ENCODE assay signal across 13 mouse cellular contexts in genomic region chr5:92219826-92220225, GRCm38 (mm10). TPM values are rescaled to one million over a fixed set of nuclear protein-coding genes. Genes with fewer than 3 reads are reported as not detected.
A peak's percentile ranks its signal among the peaks of the same experiment; 100 is the strongest.
DNase-seq lines count a peak whose midpoint lies in the region; ATAC-seq and TF ChIP-seq lines count a peak whose summit lies in the region.
"Had no signal": no experiment of that assay in that cellular context is flagged by ENCODE, and none has a peak within 500 bp of the region (broad histone marks: within the 10 kb centered on the region; RNA-seq: fewer than 3 reads in every experiment).

No protein-coding gene starts in this region.

- no peak for DNase-seq in kidney, adult 18-20 months
- peak; percentile 88 for DNase-seq in Patski (ENCODE audit: low read depth, low spot score)
- peak; percentile 21 for DNase-seq in midbrain, embryonic 14.5 days
- no peak for DNase-seq in layer of hippocampus, adult 9-10 months (ENCODE audit: low spot score)
- DNase-seq in heart, embryonic 10.5 days (ENCODE audit: low spot score) = no peak
- no peak for DNase-seq in thymus, postnatal 0 days (ENCODE audit: low spot score)
- DNase-seq: embryo, embryonic 11 days; layer of hippocampus, adult 9-11 months; right cerebral cortex, postnatal 25 days; thymus, adult 18-20 months had no signal

- no peak overlapping the region for H3K4me2 ChIP-seq in kidney, embryonic 15.5 days
- H3K4me2 ChIP-seq in midbrain, embryonic 14.5 days (ENCODE audit: low read length) = no peak overlapping the region; the same call in 1 of the 2 replicates
- H3K4me2 ChIP-seq: liver, embryonic 12.5 days had no signal

- no peaks in the 10 kb centered on the region for H3K36me3 ChIP-seq in kidney, embryonic 15.5 days
- H3K36me3 ChIP-seq in C2C12 (ENCODE audit: control insufficient read depth, insufficient read depth) = no peaks in the 10 kb centered on the region
- H3K36me3 ChIP-seq in midbrain, embryonic 14.5 days (ENCODE audit: control insufficient read depth, insufficient read depth, low read length) = no peaks in the 10 kb centered on the region
- H3K36me3 ChIP-seq in heart, embryonic 10.5 days = no peaks in the 10 kb centered on the region
- H3K36me3 ChIP-seq: liver, embryonic 12.5 days had no signal

- H3ac ChIP-seq in C2C12 (ENCODE audit: control insufficient read depth, insufficient read length, low read depth) = no peak overlapping the region

- H3K79me3 ChIP-seq in C2C12 (ENCODE audit: low read depth) = no peaks in the 10 kb centered on the region

- no peaks in the 10 kb centered on the region for H3K27me3 ChIP-seq in kidney, embryonic 15.5 days
- H3K27me3 ChIP-seq in C2C12 (ENCODE audit: control insufficient read depth, insufficient read depth, insufficient read length) (no peaks in the 10 kb centered on the region), Patski (no peaks in the 10 kb centered on the region)
- no peaks in the 10 kb centered on the region for H3K27me3 ChIP-seq in midbrain, embryonic 14.5 days (ENCODE audit: control insufficient read depth, insufficient read depth, low read length)
- H3K27me3 ChIP-seq in heart, embryonic 10.5 days (ENCODE audit: insufficient read depth, poor library complexity, severe bottlenecking) = no peaks in the 10 kb centered on the region

- H3K27ac ChIP-seq in kidney, embryonic 15.5 days = peak overlapping the region; percentile 22; the same call in 1 of the 2 replicates
- peak overlapping the region; percentile 86 for H3K27ac ChIP-seq in midbrain, embryonic 14.5 days (replicated peaks; ENCODE audit: low read depth, low read length)
- H3K27ac ChIP-seq in heart, embryonic 10.5 days = no peak overlapping the region
- H3K27ac ChIP-seq: liver, embryonic 12.5 days had no signal

- H3K4me3 ChIP-seq in kidney, embryonic 15.5 days (replicated peaks) = no peak overlapping the region
- no peak overlapping the region for H3K4me3 ChIP-seq in C2C12 (ENCODE audit: insufficient read depth, poor library complexity, severe bottlenecking)
- H3K4me3 ChIP-seq in midbrain, embryonic 14.5 days (replicated peaks; ENCODE audit: low read depth, low read length) = no peak overlapping the region
- no peak overlapping the region for H3K4me3 ChIP-seq in heart, embryonic 10.5 days
- H3K4me3 ChIP-seq: liver, embryonic 12.5 days had no signal

- CTCF ChIA-PET in Patski (lab: Charles Lee) = interaction anchor here (1.2 to 3.5 kb wide), 8 partner anchors 9 to 206 kb away, joined by 3 to 15 read pairs (median 4); no protein-coding TSS in a partner anchor

- H3K4me1 ChIP-seq in kidney, embryonic 15.5 days = no peaks in the 10 kb centered on the region
- peaks cover 14% of the 10 kb centered on the region; the same call in 1 of the 2 replicates for H3K4me1 ChIP-seq in midbrain, embryonic 14.5 days (ENCODE audit: control insufficient read depth, insufficient read depth, low read length)
- H3K4me1 ChIP-seq in heart, embryonic 10.5 days = peaks cover 11% of the 10 kb centered on the region; the same call in 1 of the 2 replicates
- H3K4me1 ChIP-seq: liver, embryonic 12.5 days had no signal

- H3K79me2 ChIP-seq in C2C12 (ENCODE audit: control insufficient read depth, insufficient read depth) = no peaks in the 10 kb centered on the region

- H3K9me3 ChIP-seq in kidney, embryonic 15.5 days (replicated peaks) = no peaks in the 10 kb centered on the region
- no peaks in the 10 kb centered on the region for H3K9me3 ChIP-seq in midbrain, embryonic 14.5 days (ENCODE audit: control insufficient read depth, low read length)
- H3K9me3 ChIP-seq in heart, embryonic 10.5 days = no peaks in the 10 kb centered on the region
- H3K9me3 ChIP-seq: liver, embryonic 12.5 days had no signal

- in situ Hi-C loops in Patski (cut with MboI; ENCODE audit: low pct_unique_long_range_greater_than_20kb) = no loop called here

- peak; percentile 43; the same call in 1 of the 2 replicates for ATAC-seq in kidney, embryonic 15.5 days (replicated peaks; ENCODE audit: low FRiP score)
- ATAC-seq in Patski = peak; percentile 97
- no peak for ATAC-seq in midbrain, embryonic 14.5 days (ENCODE audit: low FRiP score, low TSS enrichment)
- ATAC-seq: liver, embryonic 12.5 days had no signal

- WGBS in kidney, embryonic 15.5 days = 66% methylated on average over 6 of the region's 6 CpGs
- 73% methylated on average over 6 of the region's 6 CpGs for WGBS in midbrain, embryonic 14.5 days
- WGBS in heart, embryonic 10.5 days = 38% methylated on average over 6 of the region's 6 CpGs

- no peak for TF ChIP-seq CTCF in C2C12 (IDR thresholded peaks at IDR 0.05; ENCODE audit: control insufficient read depth, insufficient read depth, insufficient read length)
- no peak for TF ChIP-seq CTCF in Patski (IDR thresholded peaks at IDR 0.05)

- no peak overlapping the region for H3K9ac ChIP-seq in kidney, embryonic 15.5 days
- no peak overlapping the region for H3K9ac ChIP-seq in midbrain, embryonic 14.5 days (replicated peaks; ENCODE audit: low read length)
- H3K9ac ChIP-seq: liver, embryonic 12.5 days had no signal

- POLR2A ChIA-PET in Patski (lab: Charles Lee) = interaction anchor here (0.6 to 0.9 kb wide), 2 partner anchors 14 to 1340 kb away, joined by 3 read pairs; no protein-coding TSS in a partner anchor

TF ChIP-seq in C2C12, 6 proteins besides CTCF, POLR2A, EP300 and RAD21:
- TF ChIP-seq MYOD1 (IDR thresholded peaks at IDR 0.05; ENCODE audit: control insufficient read depth, insufficient read length, low read depth) (peak; percentile 16), FOSL1 (IDR thresholded peaks at IDR 0.05; ENCODE audit: insufficient read depth, low read length, poor library complexity, severe bottlenecking) (peak; percentile 47), MAX (IDR thresholded peaks at IDR 0.05) (no peak), MYOG (IDR thresholded peaks at IDR 0.05; ENCODE audit: control insufficient read depth, extremely low read depth, insufficient read length) (no peak), CEBPB (IDR thresholded peaks at IDR 0.05; ENCODE audit: low read depth) (peak; percentile 64), USF1 (IDR thresholded peaks at IDR 0.05; ENCODE audit: low read depth) (no peak)

RNA-seq across cellular contexts. Expression of gene U90926, which starts 4.6 kb away (rescaled TPM):
- not detected in 2 replicates for polyA plus RNA-seq in kidney, embryonic 15.5 days (2015; fragmentation: Nextera tagmentation; extraction: Ambion mirVana)
- polyA plus RNA-seq in C2C12 (2012; fragmentation: generic; extraction: Trizol) = 0.83 TPM
- 0.33 TPM for polyA plus RNA-seq in Patski (2021)
- not detected in 2 replicates for polyA plus RNA-seq in midbrain, embryonic 14.5 days (2014; fragmentation: Nextera tagmentation; extraction: Ambion mirVana)
- polyA plus RNA-seq in heart, embryonic 10.5 days (2016; fragmentation: Nextera tagmentation; extraction: Ambion mirVana) = not detected in 2 replicates
- polyA plus RNA-seq in thymus, postnatal 0 days (2015; fragmentation: Nextera tagmentation; extraction: Ambion mirVana) = 0.48 and 0.63 TPM in 2 replicates
- polyA plus RNA-seq: liver, embryonic 12.5 days had no signal

RNA-seq across cellular contexts. Expression of gene Ppef2, which starts 36.3 kb away (rescaled TPM):
- 0.08 and 0.35 TPM in 2 replicates for polyA plus RNA-seq in kidney, embryonic 15.5 days (2015; fragmentation: Nextera tagmentation; extraction: Ambion mirVana)
- polyA plus RNA-seq in C2C12 (2012; fragmentation: generic; extraction: Trizol) (not detected), Patski (2021) (0.13 TPM)
- 0.43 and 0.49 TPM in 2 replicates for polyA plus RNA-seq in midbrain, embryonic 14.5 days (2014; fragmentation: Nextera tagmentation; extraction: Ambion mirVana)
- 0.14 TPM in 1 of 2 replicates, not detected in the other for polyA plus RNA-seq in heart, embryonic 10.5 days (2016; fragmentation: Nextera tagmentation; extraction: Ambion mirVana)
- polyA plus RNA-seq in thymus, postnatal 0 days (2015; fragmentation: Nextera tagmentation; extraction: Ambion mirVana) = 1.1 and 1.5 TPM in 2 replicates
- polyA plus RNA-seq: liver, embryonic 12.5 days had no signal

RNA-seq across cellular contexts. Expression of gene Naaa, which starts 58.1 kb away (rescaled TPM):
- 21.3 and 24.1 TPM in 2 replicates for polyA plus RNA-seq in kidney, embryonic 15.5 days (2015; fragmentation: Nextera tagmentation; extraction: Ambion mirVana)
- polyA plus RNA-seq in C2C12 (2012; fragmentation: generic; extraction: Trizol) (5.4 TPM), Patski (2021) (33.5 TPM)
- 15.2 and 17.4 TPM in 2 replicates for polyA plus RNA-seq in midbrain, embryonic 14.5 days (2014; fragmentation: Nextera tagmentation; extraction: Ambion mirVana)
- polyA plus RNA-seq in heart, embryonic 10.5 days (2016; fragmentation: Nextera tagmentation; extraction: Ambion mirVana) = 7.0 and 9.2 TPM in 2 replicates
- polyA plus RNA-seq in thymus, postnatal 0 days (2015; fragmentation: Nextera tagmentation; extraction: Ambion mirVana) = 12.6 and 13.4 TPM in 2 replicates

Comparison
In these comparisons a context has a peak if more than half of its experiments do, and no peak if none do; other contexts are left out.
1. DNase-seq: peak in Patski (single experiment) and midbrain, embryonic 14.5 days (single experiment); none in kidney, adult 18-20 months (single experiment), layer of hippocampus, adult 9-10 months (single experiment), heart, embryonic 10.5 days (single experiment) and thymus, postnatal 0 days (single experiment).